In genomic region chr17:85873853-85874586, GRCm38 (mm10) we compare ENCODE assay signal across 9 mouse cellular contexts.
DNase-seq lines count a peak whose midpoint lies in the region; ATAC-seq lines count a peak whose summit lies in the region.
"Had no signal": no experiment of that assay in that cellular context is flagged by ENCODE, and none has a peak within 500 bp of the region (broad histone marks: within the 10 kb centered on the region; RNA-seq: fewer than 3 reads in every experiment).

No protein-coding gene starts in this region.

- H3K4me1 ChIP-seq in heart, embryonic 16.5 days (ENCODE audit: control insufficient read depth, insufficient read depth, low read length), result no peaks in the 10 kb centered on the region; the same call in none of the 2 replicates
- peaks cover 34% of the 10 kb centered on the region for H3K4me1 ChIP-seq in hindbrain, embryonic 13.5 days (replicated peaks)
- H3K4me1 ChIP-seq in midbrain, embryonic 12.5 days, result peaks cover 23% of the 10 kb centered on the region

- peak overlapping the region; percentile 27; the same call in 1 of the 2 replicates for H3K4me2 ChIP-seq in heart, embryonic 16.5 days (ENCODE audit: low read depth, low read length)
- H3K4me2 ChIP-seq in hindbrain, embryonic 13.5 days, result peak overlapping the region; percentile 43
- peak overlapping the region; percentile 48 for H3K4me2 ChIP-seq in midbrain, embryonic 12.5 days (replicated peaks)

- no peaks in the 10 kb centered on the region for H3K36me3 ChIP-seq in heart, embryonic 16.5 days (ENCODE audit: control insufficient read depth, insufficient read depth)
- no peaks in the 10 kb centered on the region for H3K36me3 ChIP-seq in hindbrain, embryonic 13.5 days
- no peaks in the 10 kb centered on the region for H3K36me3 ChIP-seq in midbrain, embryonic 12.5 days

- no peak overlapping the region for H3K4me3 ChIP-seq in heart, embryonic 16.5 days (ENCODE audit: low read length)
- peak overlapping the region; percentile 19; the same call in 1 of the 2 replicates for H3K4me3 ChIP-seq in hindbrain, embryonic 13.5 days
- peak overlapping the region; percentile 21; the same call in 1 of the 2 replicates for H3K4me3 ChIP-seq in midbrain, embryonic 12.5 days

- ATAC-seq in heart, embryonic 16.5 days (replicated peaks; ENCODE audit: extremely low read depth, insufficient read depth, low FRiP score), result no peak
- peak; percentile 60 for ATAC-seq in hindbrain, embryonic 13.5 days (ENCODE audit: low FRiP score)
- peak; percentile 63; the same call in 1 of the 2 replicates for ATAC-seq in midbrain, embryonic 12.5 days (ENCODE audit: low FRiP score, low read depth)

- peaks cover 17% of the 10 kb centered on the region for H3K27me3 ChIP-seq in heart, embryonic 16.5 days (ENCODE audit: control insufficient read depth, insufficient read depth, low read length)
- peaks cover 41% of the 10 kb centered on the region for H3K27me3 ChIP-seq in hindbrain, embryonic 13.5 days
- peaks cover 28% of the 10 kb centered on the region for H3K27me3 ChIP-seq in midbrain, embryonic 12.5 days

- no peaks in the 10 kb centered on the region for H3K9me3 ChIP-seq in heart, embryonic 16.5 days (replicated peaks; ENCODE audit: control insufficient read depth, low read length)
- no peaks in the 10 kb centered on the region for H3K9me3 ChIP-seq in hindbrain, embryonic 13.5 days
- H3K9me3 ChIP-seq in midbrain, embryonic 12.5 days, result no peaks in the 10 kb centered on the region

- DNase-seq in heart, adult 11 months, result no peak
- DNase-seq in brain, embryonic 18.5 days (ENCODE audit: low read depth, low spot score), result peak; percentile 34
- DNase-seq in adrenal gland, postnatal 4 days (ENCODE audit: low spot score in 2 of 2), result no peak
- DNase-seq in T-cell, adult 2 months (ENCODE audit: low spot score), result no peak
- no peak for DNase-seq in adrenal gland, postnatal 10 days

- no peak overlapping the region for H3K27ac ChIP-seq in heart, embryonic 16.5 days (ENCODE audit: low read length)
- H3K27ac ChIP-seq in hindbrain, embryonic 13.5 days, result peak overlapping the region; percentile 70
- H3K27ac ChIP-seq in midbrain, embryonic 12.5 days (replicated peaks), result peak overlapping the region; percentile 52
- H3K27ac ChIP-seq: macrophage had no signal

- no peak overlapping the region for H3K9ac ChIP-seq in heart, embryonic 16.5 days (ENCODE audit: low read length)
- H3K9ac ChIP-seq in hindbrain, embryonic 13.5 days, result no peak overlapping the region
- no peak overlapping the region for H3K9ac ChIP-seq in midbrain, embryonic 12.5 days (replicated peaks)

- WGBS in heart, embryonic 16.5 days, result 20% methylated on average over 13 of the region's 13 CpGs
- WGBS in hindbrain, embryonic 13.5 days, result 13% methylated on average over 13 of the region's 13 CpGs
- 18% methylated on average over 13 of the region's 13 CpGs for WGBS in midbrain, embryonic 12.5 days
